Mouse (Mus musculus) limb, embryonic 13.5 days (tissue): Measurements from ENCODE around the gene Txndc5. TPM values are rescaled to one million over a fixed set of nuclear protein-coding genes. Genes with fewer than 3 reads are reported as not detected.

ENCODE experiments used
- ATAC-seq: fragments of 200-750 bp; cut with Nextera tagmentation; 2 replicates; pipeline ENCODE4 v1.8.0; 2017; ENCODE audit warnings: low read depth, moderate number of reproducible peaks, moderate TSS enrichment; ENCODE audit not compliant: low FRiP score
- H3K27ac ChIP-seq: fragments of 300-500 bp; sonication (generic); 2 replicates; pipeline ENCODE4 v1.5.1; 2015; ENCODE audit warnings: inconsistent platforms, mild to moderate bottlenecking, moderate library complexity
- H3K27me3 ChIP-seq: fragments of 300-500 bp; sonication (generic); 2 replicates; pipeline ENCODE4 v1.6.1; 2015; ENCODE audit warnings: mild to moderate bottlenecking, inconsistent platforms
- H3K36me3 ChIP-seq: fragments of 300-500 bp; sonication (generic); 2 replicates; pipeline ENCODE4 v1.6.1; 2015; ENCODE audit warnings: inconsistent platforms, mild to moderate bottlenecking, moderate library complexity
- H3K4me1 ChIP-seq: fragments of 300-500 bp; sonication (generic); 2 replicates; pipeline ENCODE4 v1.6.1; 2015; ENCODE audit warnings: inconsistent platforms
- H3K4me2 ChIP-seq: fragments of 300-500 bp; sonication (generic); replicated peaks from 2 replicates; pipeline ENCODE4 v1.6.1; 2015; ENCODE audit warnings: inconsistent platforms, mild to moderate bottlenecking, moderate library complexity
- H3K4me3 ChIP-seq: fragments of 300-500 bp; sonication (generic); 2 replicates; pipeline ENCODE4 v1.5.1; 2015; ENCODE audit warnings: moderate library complexity, mild to moderate bottlenecking, inconsistent platforms
- H3K9ac ChIP-seq: fragments of 300-500 bp; sonication (generic); 2 replicates; pipeline ENCODE4 v1.6.1; 2015; ENCODE audit warnings: mild to moderate bottlenecking, inconsistent platforms
- H3K9me3 ChIP-seq: fragments of 300-500 bp; sonication (generic); 2 replicates; pipeline ENCODE4 v1.6.1; 2016; ENCODE audit warnings: inconsistent platforms
- WGBS: fragments of 180-500 bp; shearing (Covaris S2); methylation state at CpG from one replicate; pipeline ENCODE4 v1.1.7; 2015; 5-methylcytosine and 5-hydroxymethylcytosine counted together
- polyA plus RNA-seq: library from polyadenylated mRNA; unstranded; fragments of >200 nt; fragmentation: Nextera tagmentation; extraction: Ambion mirVana; gene quantifications from 2 replicates; pipeline ENCODE4 v1.2.1, GENCODE M21; 2015

The Txndc5 gene
- polyA plus RNA-seq, 1 experiment from 2014 or later, result 257 TPM

DNA sequence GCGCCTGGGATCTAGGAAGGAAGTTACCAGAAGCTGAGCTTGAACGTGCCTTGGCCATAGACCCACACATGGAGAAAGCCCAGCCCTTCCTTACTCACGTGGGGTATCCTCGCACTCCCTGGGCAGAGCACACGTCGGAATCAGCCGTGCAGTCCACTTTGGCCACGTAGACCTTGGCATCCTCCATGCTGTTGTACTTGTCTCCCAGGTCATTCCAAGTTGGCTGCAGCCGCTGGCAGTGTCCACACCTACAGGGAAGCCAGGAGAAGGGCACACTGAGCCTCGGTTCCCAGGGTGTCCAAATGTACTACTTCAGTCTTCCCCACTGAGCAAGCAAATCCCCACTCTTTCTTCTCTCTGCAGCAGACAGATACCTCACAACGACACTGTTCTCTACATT is 5.4 kb downstream of the Txndc5 start:
- Histone ChIP-seq H3K4me1 (peaks cover 16% of the 10 kb centered on the region), H3K4me3 (no peak overlapping the region), H3K36me3 (peaks cover 55% of the 10 kb centered on the region), H3K4me2 (no peak overlapping the region), H3K9me3 (no peaks in the 10 kb centered on the region), H3K27me3 (no peaks in the 10 kb centered on the region), H3K27ac (no peak overlapping the region), H3K9ac (no peak overlapping the region)
- ATAC-seq, result no peak
- 92% methylated on average over 11 of the region's 11 CpGs for WGBS

DNA sequence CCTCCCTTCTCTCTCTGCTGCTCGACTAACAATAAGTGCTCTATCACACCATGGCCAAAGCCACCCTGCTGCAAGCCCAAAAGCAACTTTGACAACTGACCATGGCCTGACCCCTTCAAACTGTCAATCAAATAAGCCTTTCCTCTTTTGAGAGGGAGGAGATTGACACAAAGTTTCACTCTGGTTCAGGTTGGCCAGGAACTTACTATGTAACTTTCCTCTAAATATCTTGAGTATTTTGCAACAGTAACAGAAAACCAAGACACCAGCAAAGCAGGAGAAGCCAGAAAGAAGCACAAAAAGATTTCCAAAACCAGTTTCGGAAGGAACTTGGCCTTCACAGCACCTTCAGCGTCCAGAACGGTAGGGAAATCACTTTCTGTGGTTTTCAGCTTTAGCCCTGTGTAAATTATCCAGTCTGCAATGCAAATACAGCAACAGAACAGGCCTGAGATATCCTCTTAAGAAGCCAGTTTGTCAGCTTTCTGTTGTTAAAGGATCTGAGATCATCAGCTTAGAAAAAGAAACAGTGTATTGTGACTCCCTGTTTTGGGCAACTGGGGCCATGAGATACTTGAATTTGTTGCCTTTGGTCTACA is 6.5 kb downstream of the Txndc5 start:
- 84% methylated on average over 4 of the region's 4 CpGs for WGBS
- Histone ChIP-seq H3K9ac (no peak overlapping the region), H3K4me2 (no peak overlapping the region), H3K4me1 (peaks cover 15% of the 10 kb centered on the region), H3K4me3 (no peak overlapping the region), H3K36me3 (peaks cover 66% of the 10 kb centered on the region), H3K27ac (no peak overlapping the region), H3K27me3 (no peaks in the 10 kb centered on the region), H3K9me3 (no peaks in the 10 kb centered on the region)
- no peak for ATAC-seq

DNA sequence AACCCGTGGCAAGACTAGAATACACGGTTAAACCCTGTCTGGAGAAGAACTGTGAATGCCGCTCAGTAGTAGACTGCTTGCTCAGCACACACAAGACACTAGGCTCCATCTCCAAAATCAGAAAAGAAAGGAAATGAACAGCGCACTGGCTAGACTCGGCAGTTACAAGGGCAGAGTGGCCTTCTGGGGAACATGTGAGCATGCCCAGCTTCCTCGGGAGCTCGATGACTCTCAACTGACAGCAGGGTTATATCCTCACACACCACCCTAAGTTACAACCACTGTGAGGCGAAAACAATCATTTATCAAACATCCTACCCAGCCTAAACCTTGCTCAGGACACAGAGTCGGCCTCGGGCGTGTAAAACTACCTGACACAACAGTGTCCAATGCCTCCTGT is 8.3 kb downstream of the Txndc5 start:
- no peak overlapping the region for H3K27ac ChIP-seq
- H3K9ac ChIP-seq, result no peak overlapping the region
- H3K36me3 ChIP-seq, result peaks cover 84% of the 10 kb centered on the region
- ATAC-seq, result no peak
- no peaks in the 10 kb centered on the region for H3K27me3 ChIP-seq
- H3K4me2 ChIP-seq, result no peak overlapping the region
- WGBS, result 92% methylated on average over 11 of the region's 11 CpGs
- no peaks in the 10 kb centered on the region for H3K9me3 ChIP-seq
- no peak overlapping the region for H3K4me3 ChIP-seq
- no peaks in the 10 kb centered on the region for H3K4me1 ChIP-seq

DNA sequence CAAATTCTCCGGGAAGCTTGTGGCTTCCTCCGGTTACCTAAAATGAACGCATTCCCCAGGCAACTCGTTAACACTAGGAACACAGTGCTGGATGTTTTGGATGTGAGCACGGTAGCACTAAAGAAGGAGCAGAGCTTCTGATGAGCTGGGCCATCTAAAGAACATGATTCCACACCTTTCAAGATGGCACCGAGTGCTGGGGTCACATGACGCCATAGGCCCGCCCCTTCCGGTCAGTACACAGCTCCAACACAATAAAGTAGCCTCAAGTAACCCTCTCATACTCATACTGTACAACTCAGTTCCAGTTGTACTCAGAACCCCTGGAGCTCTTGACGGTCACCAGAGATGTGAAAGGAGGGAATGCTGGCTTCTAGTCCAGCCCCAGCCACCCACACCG is 12.0 kb downstream of the Txndc5 start:
- no peak overlapping the region for H3K27ac ChIP-seq
- no peaks in the 10 kb centered on the region for H3K27me3 ChIP-seq
- H3K4me1 ChIP-seq, result no peaks in the 10 kb centered on the region
- no peaks in the 10 kb centered on the region for H3K9me3 ChIP-seq
- H3K4me2 ChIP-seq, result no peak overlapping the region
- no peak overlapping the region for H3K4me3 ChIP-seq
- WGBS, result 87% methylated on average over 11 of the region's 11 CpGs
- peaks cover 97% of the 10 kb centered on the region for H3K36me3 ChIP-seq
- H3K9ac ChIP-seq, result no peak overlapping the region
- no peak for ATAC-seq

DNA sequence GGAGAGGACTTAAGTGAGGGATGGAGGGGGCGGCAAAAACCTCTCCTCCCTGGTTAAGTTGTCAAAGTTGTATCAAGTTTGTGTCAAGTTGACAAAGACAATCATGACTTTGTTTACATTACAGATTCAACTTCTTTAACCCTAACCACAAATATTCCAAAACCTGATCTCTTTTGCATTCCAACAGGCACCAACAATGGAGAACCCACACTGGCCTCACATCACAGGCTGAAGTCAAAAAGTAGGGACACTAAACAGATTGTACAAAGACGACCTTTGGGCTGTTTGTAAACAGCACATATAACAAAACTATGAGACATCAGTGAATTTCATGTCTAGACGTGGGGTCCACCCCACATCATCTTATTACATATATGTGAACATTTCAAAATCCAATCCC is 12.8 kb downstream of the Txndc5 start:
- WGBS, result 80% methylated on average over 3 of the region's 3 CpGs
- no peak for ATAC-seq
- H3K4me3 ChIP-seq, result no peak overlapping the region

DNA sequence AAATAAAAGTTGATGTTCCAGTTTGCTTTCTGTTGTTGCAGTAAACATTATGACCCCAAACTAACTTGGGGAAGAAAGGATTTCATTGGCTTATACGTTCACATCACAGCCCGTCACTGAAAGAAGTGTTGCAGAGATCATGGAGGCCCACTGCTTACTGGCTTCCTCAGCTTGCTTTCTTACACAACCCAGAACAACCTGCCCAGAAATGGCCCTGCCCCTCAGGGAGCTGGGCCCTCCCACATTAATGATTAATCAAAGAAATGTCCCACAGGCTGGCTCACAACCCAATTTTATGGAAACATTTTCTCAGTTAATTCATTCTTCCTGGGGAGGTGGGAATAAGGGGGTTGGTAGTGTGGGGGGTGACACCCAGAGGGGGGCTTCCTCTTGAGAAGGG is 13.2 kb downstream of the Txndc5 start:
- H3K9me3 ChIP-seq, result no peaks in the 10 kb centered on the region
- H3K4me1 ChIP-seq, result no peaks in the 10 kb centered on the region
- H3K36me3 ChIP-seq, result peaks cover 95% of the 10 kb centered on the region
- no peak overlapping the region for H3K9ac ChIP-seq
- ATAC-seq, result no peak
- no peak overlapping the region for H3K4me3 ChIP-seq
- no peaks in the 10 kb centered on the region for H3K27me3 ChIP-seq
- H3K4me2 ChIP-seq, result no peak overlapping the region
- no peak overlapping the region for H3K27ac ChIP-seq
- WGBS, result 92% methylated on average over 2 of the region's 2 CpGs

More for the DNA sequence above, 12.8 kb downstream of the Txndc5 start:
- H3K4me1 ChIP-seq, result no peaks in the 10 kb centered on the region
- H3K9ac ChIP-seq, result no peak overlapping the region
- H3K4me2 ChIP-seq, result no peak overlapping the region
- no peaks in the 10 kb centered on the region for H3K9me3 ChIP-seq
- H3K36me3 ChIP-seq, result peaks cover 95% of the 10 kb centered on the region
- H3K27me3 ChIP-seq, result no peaks in the 10 kb centered on the region
- H3K27ac ChIP-seq, result no peak overlapping the region

DNA sequence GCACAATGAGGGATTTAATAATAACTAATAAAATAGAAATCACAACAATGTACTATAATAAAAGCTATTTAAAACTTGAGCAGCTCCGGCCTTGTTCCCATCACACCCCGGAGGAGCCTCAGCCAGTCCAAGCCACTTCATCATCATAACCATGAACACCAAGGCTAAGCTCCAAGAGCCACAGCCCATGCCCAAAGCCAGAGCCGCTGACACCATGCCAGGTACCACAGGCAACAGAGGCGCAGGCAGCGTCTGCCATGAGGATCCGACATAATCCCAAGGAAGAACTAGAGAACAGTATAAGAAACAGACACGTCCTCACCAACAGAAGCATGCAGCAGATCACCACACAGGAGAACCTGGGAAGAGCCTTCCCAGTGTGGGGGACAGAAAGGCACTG is 14.7 kb downstream of the Txndc5 start:
- Histone ChIP-seq H3K27me3 (no peaks in the 10 kb centered on the region), H3K9ac (no peak overlapping the region), H3K4me1 (no peaks in the 10 kb centered on the region), H3K9me3 (no peaks in the 10 kb centered on the region), H3K4me2 (no peak overlapping the region), H3K27ac (no peak overlapping the region), H3K36me3 (peaks cover 95% of the 10 kb centered on the region), H3K4me3 (no peak overlapping the region)
- no peak for ATAC-seq
- 95% methylated on average over 7 of the region's 7 CpGs for WGBS

DNA sequence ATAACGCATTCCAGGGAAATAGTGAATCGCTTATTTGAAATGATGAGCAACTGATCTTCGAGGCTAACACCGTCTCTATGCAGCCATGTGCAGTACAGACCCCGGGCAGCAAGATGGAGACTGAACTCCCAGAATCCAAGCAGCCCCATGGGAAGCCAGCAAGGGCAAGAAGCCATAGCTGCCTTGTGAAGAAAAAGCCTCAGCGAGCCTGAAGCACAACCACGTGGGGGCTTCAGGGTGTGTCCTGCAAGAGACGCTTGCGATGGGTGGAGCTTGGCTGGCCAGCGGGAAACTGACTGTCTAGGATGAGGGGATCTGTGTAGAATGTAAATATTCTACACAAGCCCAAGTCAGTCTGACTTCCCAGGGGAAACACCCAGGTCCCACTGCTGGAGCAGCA is 16.6 kb downstream of the Txndc5 start:
- ATAC-seq, result no peak
- H3K9ac ChIP-seq, result no peak overlapping the region
- H3K4me1 ChIP-seq, result no peaks in the 10 kb centered on the region
- no peaks in the 10 kb centered on the region for H3K27me3 ChIP-seq
- H3K9me3 ChIP-seq, result no peaks in the 10 kb centered on the region
- WGBS, result 90% methylated on average over 10 of the region's 10 CpGs
- peaks cover 94% of the 10 kb centered on the region for H3K36me3 ChIP-seq
- no peak overlapping the region for H3K4me2 ChIP-seq
- H3K4me3 ChIP-seq, result no peak overlapping the region
- H3K27ac ChIP-seq, result no peak overlapping the region

DNA sequence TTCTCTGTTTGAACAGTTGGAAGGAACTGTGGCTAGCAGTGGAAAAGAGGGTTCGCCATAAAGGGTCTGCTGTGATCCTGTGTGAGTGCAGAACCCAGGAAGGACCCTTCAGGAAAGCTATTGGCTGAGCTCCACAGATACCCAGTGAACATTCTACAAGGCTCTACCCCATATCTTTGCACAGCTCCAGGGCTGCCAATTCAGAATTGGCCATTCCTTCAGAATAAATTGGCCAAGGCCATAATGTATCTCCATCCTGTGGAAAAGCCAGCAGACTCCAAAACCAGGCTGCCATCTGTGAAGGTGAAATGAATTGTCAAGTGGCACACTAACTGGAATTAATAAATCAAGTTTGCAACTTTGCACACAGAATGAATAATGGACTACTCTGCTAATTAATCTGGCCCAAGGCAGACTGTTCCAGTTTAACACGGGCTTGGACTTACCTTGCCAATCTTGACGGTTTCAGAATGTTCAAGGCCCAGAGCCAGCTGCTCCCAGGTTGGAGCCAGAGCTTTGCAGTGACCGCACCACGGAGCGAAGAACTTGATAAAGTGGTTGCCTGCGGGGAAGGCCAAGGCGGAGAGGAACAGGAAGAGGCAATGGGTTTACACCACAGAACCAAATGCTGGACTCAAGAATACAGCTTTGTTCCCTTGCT is 18.8 kb downstream of the Txndc5 start:
- WGBS, result 89% methylated on average over 8 of the region's 8 CpGs
- Histone ChIP-seq H3K27me3 (no peaks in the 10 kb centered on the region), H3K4me1 (no peaks in the 10 kb centered on the region), H3K36me3 (peaks cover 96% of the 10 kb centered on the region), H3K9ac (no peak overlapping the region), H3K4me3 (no peak overlapping the region), H3K9me3 (no peaks in the 10 kb centered on the region), H3K4me2 (no peak overlapping the region), H3K27ac (no peak overlapping the region)
- no peak for ATAC-seq

DNA sequence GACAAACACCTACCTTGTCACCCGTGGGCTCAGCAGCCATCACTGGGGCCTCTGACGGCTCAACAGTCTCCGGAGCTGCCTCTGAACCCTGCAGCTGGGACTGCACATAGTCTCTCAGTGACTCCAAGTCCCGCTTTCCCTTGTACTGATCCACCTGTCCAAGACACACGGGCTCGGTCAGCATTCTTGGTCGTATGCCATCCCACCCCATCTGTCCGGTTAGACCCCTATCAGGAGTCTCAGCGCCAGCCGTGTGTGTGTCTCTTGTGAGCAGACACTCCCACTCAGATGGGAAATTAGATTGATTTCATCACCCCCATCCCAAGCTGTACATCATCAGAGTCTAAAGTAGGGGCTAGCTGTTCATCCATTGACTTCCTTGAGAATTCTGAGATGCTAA is 21.7 kb downstream of the Txndc5 start:
- WGBS, result 93% methylated on average over 10 of the region's 10 CpGs
- no peak for ATAC-seq

DNA sequence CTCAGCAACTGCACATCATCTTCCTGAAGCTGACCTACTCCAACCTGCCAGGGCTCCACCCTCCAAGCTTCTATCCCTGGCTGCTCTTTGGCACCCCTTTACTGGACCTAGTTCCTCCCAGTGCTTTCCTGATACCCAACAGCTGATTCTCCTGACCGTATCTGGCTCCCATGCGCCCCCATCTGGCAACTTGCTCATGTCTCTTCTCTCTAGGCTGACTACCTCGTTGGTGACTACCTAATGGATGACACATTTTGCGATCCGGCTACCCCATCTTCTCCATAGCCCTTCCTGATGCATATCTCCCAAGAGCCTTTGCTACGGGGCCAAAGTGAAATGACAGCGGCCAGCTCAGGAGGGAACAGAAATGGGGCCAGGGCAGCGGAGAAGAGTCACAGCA is 22.3 kb downstream of the Txndc5 start:
- H3K36me3 ChIP-seq, result peaks cover 97% of the 10 kb centered on the region
- no peak overlapping the region for H3K4me2 ChIP-seq
- H3K27me3 ChIP-seq, result no peaks in the 10 kb centered on the region
- no peaks in the 10 kb centered on the region for H3K4me1 ChIP-seq
- H3K9me3 ChIP-seq, result no peaks in the 10 kb centered on the region
- no peak for ATAC-seq
- 82% methylated on average over 8 of the region's 8 CpGs for WGBS
- H3K4me3 ChIP-seq, result no peak overlapping the region
- H3K27ac ChIP-seq, result no peak overlapping the region
- no peak overlapping the region for H3K9ac ChIP-seq

More for the DNA sequence above, 21.7 kb downstream of the Txndc5 start:
- no peak overlapping the region for H3K4me2 ChIP-seq
- H3K36me3 ChIP-seq, result peaks cover 96% of the 10 kb centered on the region
- no peak overlapping the region for H3K27ac ChIP-seq
- no peaks in the 10 kb centered on the region for H3K27me3 ChIP-seq
- H3K4me1 ChIP-seq, result no peaks in the 10 kb centered on the region
- no peak overlapping the region for H3K4me3 ChIP-seq
- no peaks in the 10 kb centered on the region for H3K9me3 ChIP-seq
- no peak overlapping the region for H3K9ac ChIP-seq

DNA sequence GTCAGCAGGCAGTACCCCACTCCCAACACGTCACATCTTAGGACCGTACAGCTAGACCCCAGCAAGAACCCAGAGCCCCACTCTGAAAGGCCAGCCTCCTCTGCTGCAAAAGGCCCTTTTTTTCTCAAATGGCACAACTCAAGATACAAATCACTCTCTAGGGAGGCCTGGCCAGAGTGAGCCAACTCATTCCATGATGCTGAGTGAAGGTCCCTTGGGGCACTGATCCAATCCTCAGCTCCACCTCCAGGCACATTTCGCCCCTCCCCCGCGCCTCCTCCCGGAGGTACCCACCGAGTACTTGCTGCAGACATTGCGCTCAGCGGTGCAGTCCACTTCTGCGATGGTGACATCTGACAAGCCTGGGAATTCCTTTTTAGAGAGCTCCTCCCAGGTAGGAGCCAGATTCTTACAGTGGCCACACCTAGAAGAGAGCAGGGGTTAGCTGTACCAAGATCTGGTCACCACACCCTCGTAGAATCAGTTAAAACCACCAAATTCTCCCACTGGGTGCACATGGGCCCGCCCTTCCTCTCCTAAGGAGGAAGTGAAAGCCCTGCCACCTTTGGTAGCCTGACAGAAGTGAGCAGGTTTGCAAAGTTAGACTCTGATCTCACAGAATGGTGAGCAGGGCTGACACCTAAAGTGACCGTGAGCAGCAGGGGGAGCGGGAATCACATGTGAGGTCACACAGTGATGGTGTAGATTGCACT is 25.3 kb downstream of the Txndc5 start:
- peaks cover 94% of the 10 kb centered on the region for H3K36me3 ChIP-seq
- WGBS, result 84% methylated on average over 14 of the region's 14 CpGs
- H3K4me1 ChIP-seq, result no peaks in the 10 kb centered on the region
- H3K27ac ChIP-seq, result no peak overlapping the region
- no peak overlapping the region for H3K9ac ChIP-seq
- no peak for ATAC-seq
- no peak overlapping the region for H3K4me2 ChIP-seq
- no peaks in the 10 kb centered on the region for H3K27me3 ChIP-seq
- no peaks in the 10 kb centered on the region for H3K9me3 ChIP-seq
- H3K4me3 ChIP-seq, result no peak overlapping the region
